Mouse (Mus musculus): Measurements from ENCODE around the gene Hist2h3c2. TPM values are rescaled to one million over a fixed set of nuclear protein-coding genes. Genes with fewer than 3 reads are reported as not detected.

Hist2h3c2 gene
- polyA plus RNA-seq, 1 experiment from 2014 or later = 10.6 TPM

GRCm38 (mm10) chr3:96230910-96231757 is 7.8 kb downstream of the Hist2h3c2 start:
- Histone ChIP-seq H3K4me1 (ENCODE audit: control insufficient read depth, insufficient read depth, low read length) (peaks cover under 1% of the 10 kb centered on the region; the same call in 1 of the 2 replicates), H3K4me3 (ENCODE audit: low read depth, low read length) (no peak overlapping the region), H3K27me3 (ENCODE audit: control insufficient read depth, insufficient read depth, low read length) (no peaks in the 10 kb centered on the region), H3K9ac (ENCODE audit: low read length) (no peak overlapping the region), H3K27ac (ENCODE audit: low read depth, low read length) (no peak overlapping the region), H3K36me3 (ENCODE audit: control insufficient read depth, insufficient read depth, low read length) (no peaks in the 10 kb centered on the region), H3K9me3 (ENCODE audit: control insufficient read depth, low read length) (no peaks in the 10 kb centered on the region), H3K4me2 (no peak overlapping the region)
- 78% methylated on average over 4 of the region's 4 CpGs for WGBS
- ATAC-seq (ENCODE audit: low FRiP score) (no peak), DNase-seq (ENCODE audit: low spot score, missing footprints) (no peak)

GRCm38 (mm10) chr3:96230404-96230803 is 8.5 kb downstream of the Hist2h3c2 start:
- H3K4me2 ChIP-seq = no peak overlapping the region
- H3K27me3 ChIP-seq (ENCODE audit: control insufficient read depth, insufficient read depth, low read length) = no peaks in the 10 kb centered on the region
- no peak overlapping the region for H3K9ac ChIP-seq (ENCODE audit: low read length)
- 79% methylated on average over 2 of the region's 2 CpGs for WGBS
- H3K4me1 ChIP-seq (ENCODE audit: control insufficient read depth, insufficient read depth, low read length) = peaks cover 5% of the 10 kb centered on the region; the same call in 1 of the 2 replicates
- H3K9me3 ChIP-seq (ENCODE audit: control insufficient read depth, low read length) = no peaks in the 10 kb centered on the region
- H3K4me3 ChIP-seq (ENCODE audit: low read depth, low read length) = no peak overlapping the region
- DNase-seq (ENCODE audit: low spot score, missing footprints) (no peak), ATAC-seq (ENCODE audit: low FRiP score) (no peak)
- H3K27ac ChIP-seq (ENCODE audit: low read depth, low read length) = no peak overlapping the region
- no peaks in the 10 kb centered on the region for H3K36me3 ChIP-seq (ENCODE audit: control insufficient read depth, insufficient read depth, low read length)

GRCm38 (mm10) chr3:96228828-96229227 is 10.1 kb downstream of the Hist2h3c2 start:
- no peaks in the 10 kb centered on the region for H3K9me3 ChIP-seq (ENCODE audit: control insufficient read depth, low read length)
- H3K36me3 ChIP-seq (ENCODE audit: control insufficient read depth, insufficient read depth, low read length) = no peaks in the 10 kb centered on the region
- 87% methylated on average over 2 of the region's 2 CpGs for WGBS
- no peak overlapping the region for H3K4me3 ChIP-seq (ENCODE audit: low read depth, low read length)
- no peaks in the 10 kb centered on the region for H3K27me3 ChIP-seq (ENCODE audit: control insufficient read depth, insufficient read depth, low read length)
- no peak for ATAC-seq (ENCODE audit: low FRiP score)
- H3K4me2 ChIP-seq = no peak overlapping the region
- no peak for DNase-seq (ENCODE audit: low spot score, missing footprints)
- H3K4me1 ChIP-seq (ENCODE audit: control insufficient read depth, insufficient read depth, low read length) = peaks cover 7% of the 10 kb centered on the region; the same call in 1 of the 2 replicates
- H3K27ac ChIP-seq (ENCODE audit: low read depth, low read length) = no peak overlapping the region
- no peak overlapping the region for H3K9ac ChIP-seq (ENCODE audit: low read length)

- H3K27me3 ChIP-seq (ENCODE audit: control insufficient read depth, insufficient read depth, low read length) = no peaks in the 10 kb centered on the region
- H3K9ac ChIP-seq (ENCODE audit: low read length) = no peak overlapping the region
- no peaks in the 10 kb centered on the region for H3K9me3 ChIP-seq (ENCODE audit: control insufficient read depth, low read length)
- H3K4me3 ChIP-seq (ENCODE audit: low read depth, low read length) = no peak overlapping the region
- no peak for DNase-seq (ENCODE audit: low spot score, missing footprints)
- H3K36me3 ChIP-seq (ENCODE audit: control insufficient read depth, insufficient read depth, low read length) = no peaks in the 10 kb centered on the region
- peaks cover 15% of the 10 kb centered on the region; the same call in 1 of the 2 replicates for H3K4me1 ChIP-seq (ENCODE audit: control insufficient read depth, insufficient read depth, low read length)
- no peak overlapping the region for H3K27ac ChIP-seq (ENCODE audit: low read depth, low read length)
- no peak for ATAC-seq (ENCODE audit: low FRiP score)
- 76% methylated on average over 8 of the region's 8 CpGs for WGBS
- H3K4me2 ChIP-seq = no peak overlapping the region
Measured at GRCm38 (mm10) chr3:96226695-96227648, 12.0 kb downstream of the Hist2h3c2 start.

- Histone ChIP-seq H3K4me2 (no peak overlapping the region), H3K27ac (ENCODE audit: low read depth, low read length) (no peak overlapping the region), H3K9ac (ENCODE audit: low read length) (peak overlapping the region; percentile 18)
Measured at GRCm38 (mm10) chr3:96225421-96225820, 13.5 kb downstream of the Hist2h3c2 start.

GRCm38 (mm10) chr3:96222774-96223173 is 16.2 kb downstream of the Hist2h3c2 start:
- peaks cover 26% of the 10 kb centered on the region for H3K4me1 ChIP-seq (ENCODE audit: control insufficient read depth, insufficient read depth, low read length)
- 89% methylated on average over 4 of the region's 4 CpGs for WGBS
- no peaks in the 10 kb centered on the region for H3K36me3 ChIP-seq (ENCODE audit: control insufficient read depth, insufficient read depth, low read length)
- no peak overlapping the region for H3K27ac ChIP-seq (ENCODE audit: low read depth, low read length)
- H3K9ac ChIP-seq (ENCODE audit: low read length) = no peak overlapping the region
- no peaks in the 10 kb centered on the region for H3K27me3 ChIP-seq (ENCODE audit: control insufficient read depth, insufficient read depth, low read length)
- no peaks in the 10 kb centered on the region for H3K9me3 ChIP-seq (ENCODE audit: control insufficient read depth, low read length)
- DNase-seq (ENCODE audit: low spot score, missing footprints) = no peak
- no peak overlapping the region for H3K4me3 ChIP-seq (ENCODE audit: low read depth, low read length)
- ATAC-seq (ENCODE audit: low FRiP score) = no peak
- peak overlapping the region; percentile 5 for H3K4me2 ChIP-seq

More at GRCm38 (mm10) chr3:96225421-96225820, 13.5 kb downstream of the Hist2h3c2 start:
- no peak for DNase-seq (ENCODE audit: low spot score, missing footprints)
- Histone ChIP-seq H3K4me3 (ENCODE audit: low read depth, low read length) (no peak overlapping the region), H3K9me3 (ENCODE audit: control insufficient read depth, low read length) (no peaks in the 10 kb centered on the region), H3K36me3 (ENCODE audit: control insufficient read depth, insufficient read depth, low read length) (no peaks in the 10 kb centered on the region), H3K27me3 (ENCODE audit: control insufficient read depth, insufficient read depth, low read length) (no peaks in the 10 kb centered on the region), H3K4me1 (ENCODE audit: control insufficient read depth, insufficient read depth, low read length) (peaks cover 21% of the 10 kb centered on the region)
- WGBS = 15% methylated on average over 2 of the region's 2 CpGs
- ATAC-seq (ENCODE audit: low FRiP score) = no peak

- peak overlapping the region; percentile 85 for H3K4me2 ChIP-seq
- no peaks in the 10 kb centered on the region for H3K27me3 ChIP-seq (ENCODE audit: control insufficient read depth, insufficient read depth, low read length)
- ATAC-seq (ENCODE audit: low FRiP score) (no peak), DNase-seq (ENCODE audit: low spot score, missing footprints) (peak; percentile 93)
- H3K9ac ChIP-seq (ENCODE audit: low read length) = peak overlapping the region; percentile 94
- no peaks in the 10 kb centered on the region for H3K9me3 ChIP-seq (ENCODE audit: control insufficient read depth, low read length)
- H3K27ac ChIP-seq (ENCODE audit: low read depth, low read length) = peak overlapping the region; percentile 96
- no peaks in the 10 kb centered on the region for H3K36me3 ChIP-seq (ENCODE audit: control insufficient read depth, insufficient read depth, low read length)
- WGBS = 14% methylated on average over 9 of the region's 9 CpGs
- H3K4me3 ChIP-seq (ENCODE audit: low read depth, low read length) = peak overlapping the region; percentile 60
- peaks cover 26% of the 10 kb centered on the region for H3K4me1 ChIP-seq (ENCODE audit: control insufficient read depth, insufficient read depth, low read length)
Measured at GRCm38 (mm10) chr3:96221640-96222038, 17.3 kb downstream of the Hist2h3c2 start.

- ATAC-seq (ENCODE audit: low FRiP score) = peak; percentile 88
- Histone ChIP-seq H3K27me3 (ENCODE audit: control insufficient read depth, insufficient read depth, low read length) (no peaks in the 10 kb centered on the region), H3K36me3 (ENCODE audit: control insufficient read depth, insufficient read depth, low read length) (no peaks in the 10 kb centered on the region), H3K9ac (ENCODE audit: low read length) (peak within 1 kb of the TSS; percentile 94), H3K4me1 (ENCODE audit: control insufficient read depth, insufficient read depth, low read length) (peaks cover 24% of the 10 kb centered on the region), H3K27ac (ENCODE audit: low read depth, low read length) (peak within 1 kb of the TSS; percentile 96), H3K4me2 (peak within 1 kb of the TSS; percentile 85), H3K4me3 (ENCODE audit: low read depth, low read length) (peak within 1 kb of the TSS; percentile 60), H3K9me3 (ENCODE audit: control insufficient read depth, low read length) (no peaks in the 10 kb centered on the region)
- under 1% methylated on average over 43 of the region's 43 CpGs for WGBS
- DNase-seq (ENCODE audit: low spot score, missing footprints) = peak; percentile 98
Measured at GRCm38 (mm10) chr3:96220765-96221639, 17.9 kb downstream of the Hist2h3c2 start, which contains the start of the genes Hist2h2ac and Hist2h2be. Gene Hist2h2ac, minus strand, starts transcription at chr3:96220880. Gene Hist2h2be, plus strand, starts transcription at chr3:96221119.

Data from midbrain, embryonic 11.5 days (tissue).